Mouse (Mus musculus): ENCODE measurements around the gene Sox5. TPM values are rescaled to one million over a fixed set of nuclear protein-coding genes. Genes with fewer than 3 reads are reported as not detected.

Sox5 gene
- total RNA-seq, 2 experiments from 2014 or later = 28.7 to 41.6 TPM

DNA sequence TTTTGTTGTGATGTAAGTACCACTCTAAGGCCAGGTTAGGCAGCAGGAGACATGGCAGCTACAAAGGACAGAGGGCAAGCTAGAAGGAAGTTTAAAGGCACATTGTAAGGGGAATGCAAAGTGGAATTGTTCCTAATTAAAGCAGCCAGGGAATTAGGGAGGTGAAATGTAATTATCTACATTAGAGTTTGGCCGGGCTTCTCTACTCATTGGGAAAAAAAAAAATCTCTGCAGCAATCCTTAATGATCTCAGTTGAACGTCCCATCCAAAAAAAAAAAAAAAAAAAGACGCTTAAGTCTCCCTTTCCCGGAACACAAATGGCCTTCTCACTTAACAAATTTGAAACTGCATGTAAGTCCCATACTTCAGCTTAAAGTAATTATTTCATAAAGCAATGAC is 301.9 kb downstream of the Sox5 start:
- no peak for DNase-seq

DNA sequence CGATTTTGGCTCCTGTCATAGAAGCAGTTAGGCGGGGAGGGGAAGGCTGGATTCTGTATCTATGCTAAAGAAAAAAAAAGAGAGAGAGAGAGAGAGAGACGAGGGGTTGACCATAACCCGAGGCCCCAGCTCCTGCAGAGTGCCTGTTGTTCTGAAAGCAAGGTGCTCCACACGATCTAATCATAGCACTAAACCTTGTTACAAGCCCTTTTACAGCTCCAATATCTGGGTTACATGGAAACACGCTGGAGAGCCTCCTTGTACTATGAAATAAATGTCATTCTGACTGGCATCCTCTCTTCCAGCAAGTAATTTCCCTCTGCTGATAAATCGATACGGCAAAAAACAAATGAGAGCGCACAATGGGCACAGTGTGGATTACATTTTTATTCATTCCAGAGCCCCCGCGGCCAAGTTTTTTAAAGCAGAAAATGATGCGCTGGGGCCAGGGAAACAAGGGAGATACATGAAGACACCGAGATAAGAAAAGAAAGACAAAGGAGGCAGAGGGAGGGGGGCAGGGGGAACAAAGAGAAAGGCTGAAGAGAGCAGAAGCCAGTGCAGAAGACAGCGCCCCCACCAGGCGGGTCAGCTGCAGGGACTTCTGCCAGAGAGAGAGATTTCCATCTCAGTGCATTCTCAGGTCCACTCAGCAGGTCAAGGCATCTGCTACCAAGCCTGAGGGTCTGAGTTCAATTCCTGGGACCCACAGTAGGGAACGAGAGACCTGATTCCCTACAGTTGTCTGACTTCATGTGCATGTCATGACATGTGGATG is 304.3 kb downstream of the Sox5 start:
- no peak for DNase-seq

DNA sequence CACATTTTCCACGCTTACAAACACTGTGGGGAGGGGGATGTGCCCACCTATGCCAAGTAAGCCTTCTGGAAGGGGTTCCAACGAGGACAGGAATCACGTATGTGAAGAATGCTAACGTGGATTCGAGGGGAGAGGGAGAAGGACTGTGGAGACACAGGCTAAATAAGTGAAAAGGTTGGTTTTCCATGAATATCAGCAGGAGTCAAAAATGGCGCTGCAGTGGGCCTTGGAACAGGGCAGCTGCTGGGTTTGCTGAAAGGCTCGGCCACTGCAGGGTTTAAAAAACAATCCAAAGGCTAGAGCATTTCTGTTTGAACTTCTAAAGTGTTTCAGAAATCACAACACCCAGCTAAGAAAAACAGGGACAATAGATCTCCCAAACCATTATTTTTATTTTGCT is 308.3 kb downstream of the Sox5 start:
- DNase-seq = no peak

DNA sequence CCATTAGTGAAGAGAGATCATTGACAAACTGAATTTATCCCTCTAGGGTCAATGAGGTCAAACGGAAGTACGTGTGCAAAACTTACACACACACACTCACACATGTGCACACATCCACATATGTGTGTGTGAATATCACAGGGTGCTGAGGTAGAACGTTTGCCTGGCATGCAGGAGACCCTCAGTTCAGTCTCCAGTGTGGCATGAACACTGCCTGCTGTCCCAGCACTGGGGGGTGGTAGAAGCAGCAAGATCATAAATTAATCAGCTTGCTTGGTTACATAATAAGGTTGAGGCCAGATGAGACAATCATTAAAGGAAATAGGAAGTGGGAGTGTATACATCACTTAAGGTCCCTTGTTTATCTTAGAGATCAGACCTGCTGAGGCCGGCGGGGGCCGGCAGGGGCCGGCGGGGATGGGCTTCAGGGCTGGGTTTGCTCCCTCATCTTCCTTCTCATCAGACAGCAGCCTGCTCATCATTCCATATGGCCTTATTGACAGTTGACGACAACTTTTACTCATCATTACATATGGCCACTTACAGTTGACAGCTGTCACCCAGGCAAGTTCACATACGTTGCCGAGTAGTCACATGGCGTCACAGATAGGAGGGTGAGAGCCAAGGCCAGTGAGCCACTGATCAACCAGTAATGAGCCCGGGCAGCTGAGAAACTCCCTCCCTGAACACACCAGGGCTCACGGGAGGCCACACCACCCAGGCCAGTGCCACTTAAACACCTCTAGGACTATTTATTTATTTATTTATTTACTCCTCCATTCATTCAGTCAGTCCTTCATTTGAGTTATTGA is 309.5 kb downstream of the Sox5 start:
- peak; percentile 14 to 16 for DNase-seq

DNA sequence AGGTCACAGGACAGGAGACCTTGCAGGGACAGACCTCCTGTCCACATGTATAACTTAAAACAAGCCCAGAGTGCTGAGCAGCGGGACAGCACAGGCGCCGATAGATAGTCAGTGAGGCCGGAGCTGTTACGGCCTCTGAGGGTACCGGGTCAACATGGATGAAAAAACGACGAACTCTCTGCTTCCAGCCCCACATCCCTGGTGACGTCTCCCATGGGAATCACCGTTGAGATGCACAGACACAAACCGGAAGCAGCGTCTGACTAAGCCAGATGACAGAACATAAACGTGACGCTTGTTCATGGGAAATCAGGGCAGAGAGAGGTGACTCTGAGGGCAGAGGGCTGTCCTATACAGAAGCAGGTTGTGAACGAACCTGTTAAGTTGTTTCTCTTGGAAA is 315.1 kb downstream of the Sox5 start:
- no peak for DNase-seq

DNA sequence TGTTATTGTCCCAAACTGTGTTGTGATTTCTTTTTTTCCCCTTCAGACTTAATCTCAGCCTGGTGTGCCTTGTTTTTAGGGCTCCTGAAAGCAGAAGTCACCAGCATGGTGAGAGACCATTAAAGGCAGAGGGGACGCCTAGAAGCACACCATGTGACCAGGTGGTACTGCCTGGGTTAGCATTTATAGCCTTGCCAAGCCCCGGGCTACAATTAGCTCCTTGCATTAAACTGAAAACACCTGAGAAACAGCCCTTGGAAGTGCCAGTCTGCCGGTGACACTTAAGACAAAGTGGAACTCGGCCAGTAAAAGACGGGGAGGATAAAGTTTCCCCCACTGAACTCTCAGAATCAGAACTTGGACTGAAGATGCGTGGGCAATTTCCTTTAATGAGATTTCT is 318.1 kb downstream of the Sox5 start:
- no peak for DNase-seq

DNA sequence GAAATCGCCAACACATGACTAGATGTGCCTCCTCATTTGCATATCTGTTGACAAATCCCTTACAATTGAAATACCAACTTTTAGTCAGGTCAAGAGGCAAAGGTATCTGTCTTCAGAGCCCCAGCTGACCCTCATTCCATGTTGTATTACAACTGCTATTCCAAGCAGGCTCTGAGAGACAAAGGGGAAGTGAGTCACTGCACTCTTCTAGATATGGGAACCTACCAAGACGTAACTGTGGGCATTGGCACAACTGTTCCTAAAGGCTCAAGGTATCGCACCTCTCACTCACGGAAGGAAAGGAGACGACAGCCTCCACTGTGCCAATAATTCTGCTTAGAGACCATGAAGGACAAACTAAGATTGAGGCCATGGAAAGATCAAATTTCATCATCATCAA is 318.5 kb downstream of the Sox5 start:
- DNase-seq = no peak

DNA sequence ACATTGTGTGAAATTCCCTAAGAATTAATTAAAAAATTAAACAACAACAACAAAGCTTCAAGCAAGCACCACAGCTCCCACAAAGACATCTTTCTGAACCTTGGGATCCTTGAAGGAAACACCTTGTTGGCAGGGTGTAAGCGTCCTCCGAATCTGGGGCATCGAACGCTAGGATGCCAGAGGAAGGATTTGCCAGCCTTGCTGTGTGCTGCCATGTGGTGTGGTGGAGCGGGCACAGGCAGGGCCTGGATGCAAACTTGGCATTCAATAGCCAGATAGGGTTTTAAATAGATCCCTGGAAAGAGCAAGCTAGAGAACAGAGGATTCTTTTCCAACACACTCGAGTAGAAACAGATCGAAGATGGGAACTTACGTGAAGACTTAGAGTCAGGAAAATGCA is 322.3 kb downstream of the Sox5 start:
- no peak for DNase-seq

DNA sequence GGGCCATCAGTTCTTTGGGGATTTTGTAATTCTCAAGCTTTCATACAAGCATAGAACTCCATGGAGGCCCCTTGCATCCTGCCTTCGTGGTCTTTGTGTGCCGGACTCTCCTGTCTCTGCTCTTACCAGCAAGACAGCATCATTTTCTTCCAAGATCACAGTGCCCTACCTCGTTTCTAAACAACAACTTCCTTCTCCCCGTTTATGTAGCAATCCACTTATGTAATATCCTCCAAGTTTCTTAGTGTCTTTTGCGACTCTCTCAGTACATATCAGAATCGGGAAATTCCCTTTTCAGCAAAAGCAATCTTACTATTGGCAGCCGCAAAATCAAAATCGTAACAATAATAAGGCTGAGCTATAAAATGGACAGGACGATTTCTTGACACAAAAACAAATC is 324.3 kb downstream of the Sox5 start:
- DNase-seq = no peak

DNA sequence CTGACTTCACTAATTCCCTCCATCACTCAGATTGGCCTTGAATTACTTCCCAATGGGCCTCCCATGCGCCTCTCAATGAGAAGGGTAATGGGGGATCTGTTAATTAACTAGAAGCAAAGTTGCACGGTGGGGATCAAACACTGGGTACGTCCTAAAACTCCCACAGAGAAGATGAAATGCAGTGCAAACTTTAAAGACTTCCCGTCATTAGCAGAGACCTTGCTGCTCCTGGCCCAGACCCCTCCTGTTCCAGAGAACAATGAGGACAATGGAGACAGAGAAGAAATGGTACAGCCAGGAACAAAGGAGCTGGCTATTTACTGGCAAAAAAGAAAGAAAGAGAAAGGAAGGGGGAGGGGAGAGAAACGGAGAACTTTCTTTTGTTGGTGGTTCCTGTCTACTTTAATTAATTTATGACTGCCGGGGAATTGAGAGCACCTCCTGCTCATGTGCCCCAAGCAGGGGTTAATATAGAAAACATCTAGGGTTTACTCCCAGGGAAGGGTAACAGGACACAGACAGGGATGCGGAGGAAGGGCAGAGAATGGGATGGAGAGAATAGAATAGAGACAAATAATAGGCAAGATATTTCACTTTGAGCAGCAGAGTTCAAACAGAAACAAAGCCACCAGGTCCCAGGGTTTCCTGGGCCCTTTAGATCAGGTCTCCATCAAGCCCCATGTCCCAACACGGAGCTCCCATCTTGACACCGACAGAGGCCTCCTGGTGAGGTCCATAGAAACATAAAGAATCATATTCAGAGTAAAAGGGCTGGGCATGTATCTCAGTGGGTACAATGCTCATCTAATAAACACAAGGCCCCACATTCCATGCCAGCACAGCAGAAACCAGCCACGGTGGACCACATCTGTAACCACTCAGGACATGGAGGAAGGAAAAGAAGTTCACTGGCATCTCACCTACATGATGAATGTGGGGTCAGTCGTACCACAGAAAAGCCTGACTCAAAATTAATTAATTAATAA is 327.2 kb downstream of the Sox5 start:
- DNase-seq = no peak

DNA sequence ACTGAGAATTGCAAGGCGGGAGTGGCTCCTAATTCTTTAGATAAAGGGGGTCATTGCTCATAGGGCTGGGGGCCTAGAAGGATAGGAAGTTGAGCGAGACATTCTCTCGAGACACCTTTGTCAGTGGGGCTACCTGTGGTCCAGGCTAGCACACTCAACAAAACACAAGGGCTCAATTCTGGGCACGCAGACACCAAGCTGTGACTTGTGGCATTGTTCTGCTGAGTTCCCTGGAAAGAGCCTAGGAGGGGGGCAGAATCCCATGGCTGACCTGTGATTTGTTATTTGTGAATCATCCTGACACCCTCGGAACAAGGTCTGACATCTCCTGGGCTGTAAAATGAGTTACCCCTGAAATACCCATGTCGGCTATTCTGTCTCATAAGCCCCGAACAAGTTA is 328.2 kb downstream of the Sox5 start:
- no peak for DNase-seq

DNA sequence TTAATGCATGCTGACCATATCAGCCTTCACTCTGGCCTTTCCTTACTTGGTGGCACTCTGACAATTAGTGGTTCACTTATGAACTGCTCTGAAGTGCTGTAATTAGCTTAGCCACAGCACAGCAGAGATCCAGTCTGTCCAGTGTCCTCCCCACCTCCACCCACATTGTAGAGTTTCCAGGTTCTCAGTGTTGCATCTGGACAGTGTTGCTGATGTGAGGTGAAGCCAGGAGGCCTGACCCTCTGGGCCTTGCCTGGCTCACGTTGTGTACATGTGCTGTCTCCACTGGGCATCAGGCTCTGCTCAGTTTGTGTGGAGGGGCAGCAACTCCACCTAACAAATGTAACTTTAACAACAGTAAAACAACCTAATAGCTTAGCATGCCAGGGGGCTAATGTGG is 328.6 kb downstream of the Sox5 start:
- no peak for DNase-seq

DNA sequence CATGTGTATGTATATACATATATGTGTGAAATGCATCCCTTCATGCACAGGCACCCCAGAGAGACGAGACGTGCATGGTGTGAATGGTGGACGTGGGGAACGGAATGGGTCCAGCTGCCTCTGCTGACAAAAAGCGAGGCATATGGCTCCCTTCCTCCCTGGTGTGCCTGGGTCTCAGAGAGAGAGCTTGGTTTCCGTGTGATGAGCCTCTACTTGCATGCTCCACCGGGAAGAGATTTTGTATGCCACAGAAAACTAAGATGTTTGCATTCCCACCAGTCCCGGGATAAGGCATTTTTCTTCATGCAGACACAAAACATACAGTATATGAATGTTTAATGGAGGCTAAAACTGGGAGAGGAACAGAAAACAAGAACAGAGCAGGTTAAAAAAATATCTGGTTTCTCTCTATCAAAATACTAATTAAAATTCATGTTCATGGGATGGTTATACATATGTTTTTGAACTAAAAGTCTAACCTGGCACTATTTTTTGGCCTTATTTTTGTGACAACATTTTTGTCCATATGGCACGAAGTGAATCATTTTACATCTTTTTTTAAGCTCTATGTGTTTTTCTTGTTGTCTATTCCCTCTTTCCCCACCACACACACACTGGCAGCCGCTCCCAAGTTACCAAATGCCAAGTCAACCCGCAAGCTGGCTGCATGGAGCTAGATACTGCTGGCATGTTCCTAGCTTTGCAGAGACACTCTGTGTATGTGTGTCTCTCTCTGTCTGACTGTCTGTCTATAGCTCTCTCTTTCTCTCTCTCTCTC is 329.4 kb downstream of the Sox5 start:
- DNase-seq = peak; percentile 67 to 79

DNA sequence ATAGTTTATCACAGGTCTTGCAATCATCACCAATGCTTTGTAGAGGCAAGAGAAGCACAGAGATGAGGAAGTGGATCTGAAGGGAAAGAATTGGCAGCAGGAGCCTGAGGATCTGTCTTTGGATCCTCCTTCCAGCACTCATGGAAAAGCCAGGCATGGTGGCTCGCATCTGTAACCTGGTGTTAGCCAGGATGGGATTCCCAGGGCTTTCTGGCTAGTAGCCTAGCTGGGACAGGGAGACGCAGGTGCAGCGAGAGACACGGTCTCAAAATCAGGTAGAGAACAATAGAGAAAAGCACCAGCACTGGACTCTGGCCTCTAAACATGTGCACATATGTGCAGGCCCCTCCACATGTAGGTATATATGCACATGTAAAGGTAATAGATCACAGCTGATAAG is 330.1 kb downstream of the Sox5 start:
- DNase-seq = no peak

DNA sequence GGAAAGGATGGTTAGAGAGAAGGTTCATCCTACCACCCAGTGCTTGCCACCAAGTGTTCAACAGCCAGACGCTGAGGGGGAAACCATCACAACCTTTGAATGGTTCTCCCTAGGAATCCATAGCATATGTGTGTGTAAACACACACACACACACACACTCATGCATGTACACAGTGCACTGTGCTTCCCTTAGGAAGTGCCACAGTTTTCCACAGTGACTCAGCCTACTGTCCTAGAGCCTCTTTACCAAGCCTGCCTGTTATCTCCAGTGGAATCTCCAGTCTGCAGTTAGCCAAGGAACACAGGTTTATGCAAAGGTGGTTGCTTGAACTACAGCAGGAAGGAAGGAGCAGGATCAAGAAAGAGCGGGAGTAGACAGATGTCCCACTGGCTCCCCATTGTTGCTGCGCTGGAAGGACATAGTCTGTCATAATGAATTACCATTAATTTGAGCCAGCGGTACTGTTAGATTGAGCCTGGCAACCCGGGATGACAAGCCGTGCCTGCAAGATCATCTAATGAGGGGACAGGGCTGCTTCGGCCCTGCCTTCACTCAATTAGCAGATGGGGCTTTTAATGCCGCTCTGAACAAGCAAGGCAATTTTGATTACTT is 335.9 kb downstream of the Sox5 start:
- no peak for DNase-seq

DNA sequence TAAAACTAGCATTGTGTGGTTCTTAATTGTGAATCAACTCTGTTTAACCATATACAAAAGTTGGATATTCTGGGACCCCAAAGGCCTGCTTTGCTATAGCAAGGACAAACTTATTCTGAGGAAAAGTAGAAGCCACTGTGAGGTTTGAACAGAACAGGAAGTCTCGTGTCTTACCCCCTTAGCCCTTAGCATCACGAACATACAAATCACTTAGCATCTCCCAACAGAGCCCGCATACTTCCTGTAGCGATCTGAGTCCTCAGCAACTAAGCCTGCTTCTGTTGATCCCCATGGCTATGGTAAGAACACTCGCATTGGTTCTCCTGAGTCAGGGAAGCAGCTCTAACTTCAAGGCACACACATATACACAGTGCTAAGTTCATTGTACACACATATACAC is 337.4 kb downstream of the Sox5 start:
- DNase-seq = no peak

DNA sequence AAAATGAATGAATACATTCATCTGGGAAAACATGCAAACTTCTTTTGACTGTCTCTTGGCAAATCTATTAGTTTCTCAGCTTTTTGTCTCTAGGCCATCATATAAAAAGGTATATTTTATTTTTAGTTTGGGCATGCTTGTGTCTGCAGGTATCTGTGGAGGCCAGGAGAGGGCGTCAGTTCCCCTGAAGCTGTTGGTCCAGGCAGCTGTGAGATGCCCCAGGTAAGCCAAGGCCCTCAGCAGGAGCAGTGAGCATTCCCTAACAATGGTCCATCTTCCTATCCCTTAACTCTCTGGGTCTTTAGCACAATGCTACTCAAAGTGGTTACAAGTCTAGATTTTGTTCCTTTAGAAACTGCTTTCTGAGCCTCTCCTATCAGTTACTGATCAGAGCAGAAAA is 338.1 kb downstream of the Sox5 start:
- DNase-seq = no peak

DNA sequence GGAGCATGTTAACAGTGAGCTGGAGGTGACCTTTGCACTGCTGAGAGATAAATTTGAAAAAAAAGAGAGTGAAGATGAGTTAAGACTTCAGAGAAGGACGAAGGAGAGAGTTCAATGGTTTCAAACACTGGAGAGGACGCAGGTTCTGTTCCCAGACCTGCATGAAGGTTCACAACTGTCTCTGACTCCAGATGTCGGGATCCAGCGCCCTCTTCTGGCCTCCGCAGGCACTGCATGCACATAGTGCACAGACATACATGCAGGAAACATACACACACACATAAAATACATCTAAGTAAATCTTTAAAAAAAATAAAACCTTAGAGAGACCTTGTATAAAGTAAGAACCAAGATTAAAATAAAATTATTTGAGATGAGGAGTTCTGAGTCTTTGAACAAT is 352.5 kb downstream of the Sox5 start:
- no peak for DNase-seq

DNA sequence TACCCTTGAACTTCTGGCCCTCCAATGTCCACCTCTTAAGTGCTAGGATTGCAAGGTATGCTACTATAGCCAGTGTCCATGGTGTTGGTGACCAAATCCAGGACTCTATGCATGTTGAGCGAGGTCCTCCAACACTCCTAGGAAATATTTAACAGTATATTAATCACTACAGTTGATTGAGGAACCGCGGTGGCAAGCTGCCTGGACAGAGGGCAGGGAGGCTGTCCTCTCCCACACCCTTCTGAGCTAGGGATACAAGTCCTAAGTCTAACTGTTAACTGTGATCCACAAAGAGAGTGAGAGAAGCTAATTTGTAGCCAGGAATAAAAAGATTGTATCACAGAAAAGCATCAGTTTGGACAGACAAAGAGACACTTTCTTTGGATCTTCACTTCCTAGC is 373.7 kb downstream of the Sox5 start:
- DNase-seq = no peak

DNA sequence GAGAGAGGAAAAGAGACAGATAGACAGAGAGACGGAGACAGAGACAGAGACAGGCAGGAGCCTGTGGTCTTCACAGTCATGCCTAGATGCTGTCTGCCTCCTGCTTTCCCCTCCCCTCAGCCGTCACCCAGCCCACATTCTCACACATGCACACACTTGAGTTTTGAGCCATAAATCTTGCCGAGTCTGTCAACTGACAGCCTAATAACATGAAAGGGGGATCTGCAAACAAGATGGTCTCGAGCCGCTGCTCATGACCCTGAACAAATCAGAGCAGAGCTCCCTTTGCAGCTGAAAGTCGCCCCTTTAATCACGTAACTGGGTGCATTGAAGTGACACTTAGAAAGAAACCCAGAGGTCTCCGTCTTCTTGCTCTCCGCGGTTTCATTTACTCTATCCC is 383.7 kb downstream of the Sox5 start:
- DNase-seq = no peak

DNA sequence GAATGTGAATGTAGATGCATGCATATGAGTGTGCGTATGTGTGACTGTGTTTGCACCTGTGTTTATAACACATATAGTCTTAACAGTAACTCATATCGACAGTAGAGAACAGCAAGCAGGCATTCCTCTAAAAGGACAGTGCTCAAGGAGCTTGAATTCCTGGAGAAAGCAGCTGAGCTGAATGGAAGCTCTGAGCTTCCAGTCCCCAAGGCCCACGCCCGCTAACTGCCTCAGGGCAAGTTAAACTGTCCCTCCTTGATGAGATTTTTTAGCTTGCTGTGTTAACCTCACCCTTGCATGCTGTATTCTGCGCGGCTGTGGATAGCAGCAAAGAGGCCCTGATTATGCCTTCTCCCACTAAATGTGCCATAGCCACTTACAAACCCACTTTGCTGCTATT is 388.6 kb downstream of the Sox5 start:
- DNase-seq = no peak
